Mouse (Mus musculus): ENCODE results near the gene Sppl2a.
"Not testable (repeated sequence)": the region's sequence is repeated elsewhere in the genome, so short reads cannot be mapped to it uniquely, and the experiment has no call there.

The Sppl2a gene

GRCm38 (mm10) chr2:126932897-126933641 is at the start of gene Sppl2a:
Gene Sppl2a (minus strand): TSS chr2:126933235.
- DNase-seq (ENCODE audit: low spot score): peak; percentile 75

- no peak for DNase-seq (ENCODE audit: low spot score)
These were observed 44.4 kb upstream of the Sppl2a start for GRCm38 (mm10) chr2:126977428-126977827.

DNA sequence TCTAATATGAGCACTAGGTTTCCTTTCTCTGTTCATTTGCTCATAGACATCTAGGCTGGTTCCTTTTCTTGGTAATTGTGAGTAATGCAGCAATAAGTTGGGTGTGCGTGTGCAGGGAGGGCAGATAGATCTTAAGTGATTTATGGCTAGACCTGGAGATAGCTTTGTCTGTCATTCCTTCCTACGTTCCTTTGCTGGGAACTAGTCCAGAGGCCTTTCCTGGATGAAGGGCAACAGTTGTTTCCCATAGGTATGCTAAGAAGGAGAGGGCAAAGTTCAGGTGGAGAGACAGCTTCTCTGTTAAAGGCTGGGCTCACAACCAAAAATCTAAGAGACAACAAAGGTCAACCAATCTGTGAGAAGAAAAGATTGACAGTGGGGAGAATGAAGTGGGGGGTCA is 28.7 kb upstream of the Sppl2a start:
- no peak for DNase-seq (ENCODE audit: low spot score)

DNA sequence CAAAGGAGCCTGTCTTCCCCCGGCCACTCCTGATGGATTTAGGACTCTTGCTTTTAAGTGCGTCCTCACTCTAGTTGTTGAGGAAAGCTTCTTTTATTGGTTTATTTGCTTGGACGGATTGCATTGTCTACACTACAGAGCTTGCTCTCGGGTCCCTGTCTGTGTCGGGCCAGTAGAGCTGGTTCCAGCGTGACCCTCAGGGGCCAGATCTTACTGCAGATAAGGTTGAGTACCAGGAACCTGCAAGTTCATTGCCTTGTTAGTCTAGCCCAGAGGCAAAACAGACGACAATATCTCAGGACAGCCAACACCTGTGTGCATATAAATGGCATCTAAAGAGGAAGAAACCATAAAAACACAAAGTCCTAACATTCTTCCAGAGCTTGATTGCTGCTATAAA is 22.6 kb upstream of the Sppl2a start:
- DNase-seq (ENCODE audit: low spot score): no peak

GRCm38 (mm10) chr2:126951085-126951484 is 18.1 kb upstream of the Sppl2a start:
- no peak for DNase-seq (ENCODE audit: low spot score)

GRCm38 (mm10) chr2:126950453-126950852 is 17.4 kb upstream of the Sppl2a start:
- DNase-seq (ENCODE audit: low spot score): no peak

GRCm38 (mm10) chr2:126949856-126950255 is 16.8 kb upstream of the Sppl2a start:
- DNase-seq (ENCODE audit: low spot score): no peak

GRCm38 (mm10) chr2:126949297-126949696 is 16.3 kb upstream of the Sppl2a start:
- not testable (repeated sequence) for DNase-seq (ENCODE audit: low spot score)

- no peak for DNase-seq (ENCODE audit: low spot score)
These were observed 15.2 kb upstream of the Sppl2a start for GRCm38 (mm10) chr2:126948231-126948630.

DNA sequence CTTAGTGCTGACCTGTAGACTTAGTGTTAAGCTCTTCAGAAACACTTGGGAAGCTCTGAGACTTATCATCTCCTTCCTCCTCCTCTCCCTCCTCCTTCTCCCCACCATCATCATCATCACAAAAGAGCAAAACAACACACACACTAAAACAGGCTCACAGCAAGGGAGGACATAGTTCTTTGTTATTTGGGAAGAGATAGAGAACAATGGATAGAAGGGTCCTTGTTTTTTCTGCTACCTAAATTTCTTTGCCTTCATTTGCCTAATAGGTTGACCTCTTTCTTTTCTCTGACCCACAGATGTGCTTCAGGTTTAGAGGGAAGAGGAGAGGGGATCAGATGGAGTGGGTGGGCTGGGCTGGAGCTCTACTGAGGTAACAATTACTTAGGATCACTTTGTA is 14.6 kb upstream of the Sppl2a start:
- no peak for DNase-seq (ENCODE audit: low spot score)

DNA sequence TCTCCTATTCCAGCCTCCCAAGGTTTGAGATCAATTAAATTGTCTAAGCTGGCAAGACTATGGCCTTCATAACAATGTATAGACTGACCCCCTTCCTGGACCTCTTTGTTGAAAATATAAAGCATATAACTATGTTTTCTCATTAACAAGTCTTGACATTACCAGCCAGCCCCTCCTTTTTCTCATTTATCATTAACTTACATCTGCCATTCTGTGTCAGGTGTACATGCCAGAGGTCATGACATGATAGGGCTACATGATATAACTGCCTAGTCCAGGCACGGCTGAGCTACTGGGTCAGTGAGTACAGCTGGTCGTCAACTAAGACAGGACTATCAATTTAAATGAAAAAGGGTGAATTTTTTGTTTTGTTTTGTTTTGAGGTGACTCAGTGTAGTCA is 10.2 kb upstream of the Sppl2a start:
- DNase-seq (ENCODE audit: low spot score): no peak

DNA sequence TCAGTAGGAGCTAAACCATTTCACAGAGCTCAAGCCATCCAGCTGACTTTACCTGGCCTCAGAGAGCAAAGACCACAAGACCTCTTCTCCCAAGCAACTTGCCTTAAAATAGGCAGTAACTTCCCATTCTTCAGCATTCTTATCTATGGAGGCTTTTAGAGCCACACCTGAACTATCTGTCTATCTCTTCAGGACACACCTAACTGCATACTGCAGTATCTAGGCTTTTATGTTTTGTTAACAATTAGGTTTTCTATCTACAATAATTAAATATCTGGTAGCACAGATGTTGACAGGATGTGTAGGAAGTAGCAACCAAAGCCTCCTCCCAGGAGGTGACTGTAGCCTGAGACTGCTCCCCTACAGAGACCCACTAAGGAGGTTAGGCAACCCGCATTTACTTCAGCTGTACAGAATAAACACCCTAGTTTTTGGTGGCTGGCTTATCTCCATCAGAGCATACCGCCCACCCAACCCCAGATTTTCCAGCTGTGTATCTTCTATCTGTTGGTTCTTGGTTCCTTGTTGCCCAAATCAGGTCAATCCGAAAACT is 7.4 kb upstream of the Sppl2a start:
- no peak for DNase-seq (ENCODE audit: low spot score)

GRCm38 (mm10) chr2:126938069-126938468 is 5.0 kb upstream of the Sppl2a start:
- no peak for DNase-seq (ENCODE audit: low spot score)

DNA sequence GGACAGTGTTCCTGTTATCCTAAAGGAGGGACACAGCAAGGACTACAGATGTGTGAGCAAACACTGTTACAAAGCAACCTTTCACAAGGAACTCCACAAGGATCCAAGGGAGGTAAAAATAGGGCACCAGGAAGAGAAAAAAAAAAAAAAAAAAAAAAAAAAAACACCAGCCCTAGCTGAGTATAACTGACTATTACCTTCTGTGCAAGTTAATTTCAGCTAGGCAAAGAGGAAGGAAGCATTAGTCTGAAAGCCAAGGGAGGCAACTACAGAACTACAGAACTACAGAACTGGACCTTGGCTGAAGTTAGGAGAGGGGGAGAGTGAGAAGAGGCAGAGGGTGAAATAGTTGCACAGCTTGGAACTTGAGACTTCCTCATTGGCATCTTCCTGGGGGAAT is 886 bp upstream of the Sppl2a start:
- no peak for DNase-seq (ENCODE audit: low spot score)

GRCm38 (mm10) chr2:126932261-126932896 is 656 bp downstream of the Sppl2a start:
- peak; percentile 9 for DNase-seq (ENCODE audit: low spot score)

DNA sequence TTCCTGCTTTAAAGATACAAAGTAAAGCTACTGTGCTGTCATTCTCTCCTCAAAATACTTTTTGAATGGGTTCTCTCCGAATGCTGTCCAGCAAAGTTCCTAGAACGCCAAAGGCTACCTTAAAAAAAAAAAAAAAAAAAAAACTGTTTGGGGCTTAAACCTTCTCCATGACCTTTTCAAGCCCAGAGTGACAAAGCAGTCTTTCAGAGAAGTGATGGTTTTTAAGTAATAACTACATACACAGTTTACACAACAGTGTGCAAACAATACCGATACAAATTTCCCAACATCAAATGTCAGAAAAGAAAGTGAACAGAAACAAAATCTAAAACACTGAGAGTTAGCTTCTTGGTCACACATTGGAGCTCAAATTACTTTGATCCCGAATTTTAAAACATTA is 1.3 kb downstream of the Sppl2a start:
- no peak for DNase-seq (ENCODE audit: low spot score)

DNA sequence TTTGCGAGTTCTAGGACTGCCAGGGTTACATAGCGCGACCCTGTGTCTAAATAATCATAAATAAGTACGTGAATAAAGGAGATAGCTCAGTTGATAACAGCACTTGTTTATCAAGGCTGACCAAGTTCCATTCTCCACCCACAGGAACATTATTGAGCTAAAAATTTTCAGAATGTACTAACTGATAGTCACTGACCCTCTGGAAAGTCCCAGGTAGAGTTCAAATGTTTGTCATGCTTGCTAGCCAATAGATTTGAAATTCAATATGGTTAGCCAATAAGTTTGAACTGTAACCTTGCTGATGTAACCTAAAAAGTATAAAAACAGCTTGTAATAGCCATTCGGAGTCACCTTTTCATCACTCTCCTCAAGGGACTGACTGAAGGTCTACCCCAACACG is 4.4 kb downstream of the Sppl2a start:
- no peak for DNase-seq (ENCODE audit: low spot score)

- DNase-seq (ENCODE audit: low spot score): no peak
These were observed 12.5 kb downstream of the Sppl2a start for GRCm38 (mm10) chr2:126920358-126921060.

GRCm38 (mm10) chr2:126916236-126916635 is 16.8 kb downstream of the Sppl2a start:
- no peak for DNase-seq (ENCODE audit: low spot score)

DNA sequence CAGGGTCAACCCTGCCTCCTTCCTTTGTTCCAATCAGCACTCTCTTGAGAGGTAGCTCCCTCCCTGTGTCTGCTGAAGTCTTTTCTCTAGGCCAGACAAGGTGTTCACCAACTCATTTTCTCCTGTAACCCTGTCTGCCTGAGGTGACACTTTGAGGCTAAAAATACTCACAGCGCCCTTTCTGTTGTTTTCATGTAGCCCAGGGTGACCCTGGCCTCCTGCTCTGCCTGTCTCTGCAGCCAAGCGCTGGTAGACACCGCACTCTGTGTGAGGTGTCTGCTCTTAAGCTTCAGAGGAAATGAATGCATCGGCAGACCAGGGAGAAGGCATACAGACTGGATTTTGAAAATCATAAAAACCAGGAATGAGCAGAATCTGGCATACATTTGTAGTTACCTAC is 18.9 kb downstream of the Sppl2a start:
- no peak for DNase-seq (ENCODE audit: low spot score)

DNA sequence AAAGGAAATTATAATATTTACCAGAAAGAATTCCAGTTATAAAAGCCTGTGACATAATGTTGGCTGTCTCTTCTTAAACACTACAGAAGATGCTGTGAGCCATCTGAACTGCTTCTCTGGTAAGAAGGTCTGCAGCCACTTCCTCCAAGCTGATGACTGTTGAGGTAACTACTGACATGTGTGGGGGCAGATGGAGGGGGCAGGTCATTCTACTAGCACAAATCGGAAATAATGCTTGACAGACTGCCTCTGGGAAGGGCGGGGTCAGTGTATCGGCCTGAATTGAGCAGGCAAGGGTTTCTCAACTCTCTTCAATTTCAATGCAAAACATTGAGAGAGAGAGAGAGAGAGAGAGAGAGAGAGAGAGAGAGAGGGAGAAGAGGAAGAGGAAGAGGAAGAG is 28.9 kb downstream of the Sppl2a start:
- DNase-seq (ENCODE audit: low spot score): no peak

DNA sequence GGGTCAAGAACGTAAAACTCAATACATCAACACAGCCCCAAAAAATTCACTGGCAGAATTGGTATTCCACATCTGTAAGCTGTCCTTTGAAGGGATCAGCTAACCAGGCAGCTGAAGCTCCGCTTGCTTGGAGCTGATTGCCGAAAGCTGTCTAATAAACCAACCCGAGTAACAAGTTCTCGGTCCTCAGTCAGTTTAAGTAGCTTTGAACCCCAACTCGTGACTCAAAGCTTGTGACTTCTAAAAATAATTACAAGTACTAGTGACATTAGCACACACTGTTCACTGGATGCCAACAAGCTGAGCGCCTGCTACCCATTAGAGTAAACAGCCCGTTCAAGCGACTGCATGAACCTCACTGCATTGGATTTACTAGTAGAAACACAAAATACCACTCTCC is 35.5 kb downstream of the Sppl2a start:
- no peak for DNase-seq (ENCODE audit: low spot score)

DNA sequence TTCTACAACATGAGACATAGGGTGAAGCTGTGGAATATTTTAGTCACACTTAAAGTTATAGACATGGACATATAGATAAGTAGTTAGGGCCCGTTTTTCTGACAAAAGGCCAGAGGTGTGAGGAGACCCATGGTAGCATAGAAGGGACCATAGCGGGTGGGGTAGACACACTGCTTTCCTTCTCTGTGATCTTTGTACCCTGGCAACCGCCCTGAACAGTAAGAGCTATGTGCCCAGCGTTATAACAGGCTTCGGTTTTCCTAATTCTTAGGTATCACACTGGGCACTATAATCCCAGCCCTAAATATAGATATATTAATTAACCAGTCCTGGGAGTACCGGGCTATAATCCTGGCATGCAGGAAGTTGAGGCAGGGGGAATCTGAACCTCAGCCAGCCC is 36.1 kb downstream of the Sppl2a start:
- DNase-seq (ENCODE audit: low spot score): no peak

Measured in spleen, adult 12 weeks (tissue).